ENCODE assay signal across 16 mouse cellular contexts in genomic region chr10:110977379-110977778, GRCm38 (mm10).
"Had no signal": no experiment of that assay in that cellular context is flagged by ENCODE, and none has a peak within 500 bp of the region (broad histone marks: within the 10 kb centered on the region; RNA-seq: fewer than 3 reads in every experiment).

No protein-coding gene starts in this region.

- H3K9me3 ChIP-seq: midbrain, embryonic 10.5 days; midbrain, embryonic 12.5 days; neural tube, embryonic 13.5 days; neural tube, embryonic 15.5 days; stomach, embryonic 15.5 days had no signal

- H3K4me3 ChIP-seq: midbrain, embryonic 10.5 days; midbrain, embryonic 12.5 days; myocyte; neural tube, embryonic 13.5 days; neural tube, embryonic 15.5 days; stomach, embryonic 15.5 days had no signal

- DNase-seq: lung, adult 18-20 months; lung, embryonic 14.5 days; lung, postnatal 10 days; lung, postnatal 4 days; midbrain, embryonic 14.5 days; right cerebral cortex, postnatal 14 days; thymus, adult 2 months; thymus, postnatal 25 days; thymus, postnatal 4 days had no signal

- H3K9ac ChIP-seq: lung, embryonic 14.5 days; midbrain, embryonic 12.5 days; neural tube, embryonic 13.5 days; neural tube, embryonic 15.5 days; stomach, embryonic 15.5 days had no signal

- H3K4me1 ChIP-seq: midbrain, embryonic 10.5 days; midbrain, embryonic 12.5 days; neural tube, embryonic 13.5 days; neural tube, embryonic 15.5 days; stomach, embryonic 15.5 days had no signal

- H3K27ac ChIP-seq: midbrain, embryonic 10.5 days; midbrain, embryonic 12.5 days; neural tube, embryonic 13.5 days; neural tube, embryonic 15.5 days; stomach, embryonic 15.5 days; stomach, postnatal 0 days had no signal
